Mouse (Mus musculus) spleen, adult 18-20 months (tissue): ENCODE data around the gene Cwf19l1.
"Not testable (repeated sequence)": the region's sequence is repeated elsewhere in the genome, so short reads cannot be mapped to it uniquely, and the experiment has no call there.

Experiments
- DNase-seq, 2 experiments: peaks; one replicate each; pipeline ENCODE4 v3.0.0; 2022; ENCODE audit warnings: mixed read lengths in 2 of 2

Cwf19l1 gene

GRCm38 (mm10) chr19:44135072-44135959, at the start of gene Cwf19l1:
Cwf19l1 (minus strand) TSS chr19:44135876.
- DNase-seq, result peak; percentile 67 to 77

GRCm38 (mm10) chr19:44183968-44184367, 48.3 kb upstream of the Cwf19l1 start:
- no peak for DNase-seq

- no peak for DNase-seq
These were observed 44.8 kb upstream of the Cwf19l1 start for GRCm38 (mm10) chr19:44180502-44180901.

- no peak for DNase-seq
These were observed 41.1 kb upstream of the Cwf19l1 start for GRCm38 (mm10) chr19:44176741-44177140.

GRCm38 (mm10) chr19:44174835-44175234, 39.2 kb upstream of the Cwf19l1 start:
- DNase-seq, result no peak

GRCm38 (mm10) chr19:44161515-44161914, 25.8 kb upstream of the Cwf19l1 start:
- DNase-seq, result no peak

GRCm38 (mm10) chr19:44159386-44159785, 23.7 kb upstream of the Cwf19l1 start:
- no peak for DNase-seq

- no peak for DNase-seq
These were observed 21.3 kb upstream of the Cwf19l1 start for GRCm38 (mm10) chr19:44157005-44157404.

- DNase-seq, result no peak
These were observed 18.1 kb upstream of the Cwf19l1 start for GRCm38 (mm10) chr19:44153781-44154180.

- no peak for DNase-seq
These were observed 13.3 kb upstream of the Cwf19l1 start for GRCm38 (mm10) chr19:44148991-44149390.

GRCm38 (mm10) chr19:44148345-44148744, 12.7 kb upstream of the Cwf19l1 start:
- DNase-seq, result no peak

- no peak for DNase-seq
These were observed 11.3 kb upstream of the Cwf19l1 start for GRCm38 (mm10) chr19:44146951-44147350.

- DNase-seq, result no peak
These were observed 10.8 kb upstream of the Cwf19l1 start for GRCm38 (mm10) chr19:44146568-44146879.

GRCm38 (mm10) chr19:44145702-44146567, 10.3 kb upstream of the Cwf19l1 start, which contains the start of gene Bloc1s2:
Bloc1s2 (minus strand) TSS chr19:44146446.
- DNase-seq, result peak; percentile 84 to 95

- peak in 1 of 2 experiments; percentile 24 for DNase-seq
These were observed 8.7 kb upstream of the Cwf19l1 start for GRCm38 (mm10) chr19:44144366-44144765.

GRCm38 (mm10) chr19:44135960-44136485, 347 bp upstream of the Cwf19l1 start:
- DNase-seq, result no peak

GRCm38 (mm10) chr19:44132917-44133316, 2.8 kb downstream of the Cwf19l1 start:
- DNase-seq, result no peak

GRCm38 (mm10) chr19:44128560-44128959, 7.1 kb downstream of the Cwf19l1 start:
- no peak for DNase-seq

- no peak for DNase-seq
These were observed 7.8 kb downstream of the Cwf19l1 start for GRCm38 (mm10) chr19:44127729-44128497.

- DNase-seq, result no peak
These were observed 14.5 kb downstream of the Cwf19l1 start for GRCm38 (mm10) chr19:44121137-44121536.

- not testable (repeated sequence) for DNase-seq
These were observed 15.0 kb downstream of the Cwf19l1 start for GRCm38 (mm10) chr19:44120686-44121085.

GRCm38 (mm10) chr19:44117793-44118192, 17.9 kb downstream of the Cwf19l1 start:
- peak in 1 of 2 experiments; percentile 13 for DNase-seq

GRCm38 (mm10) chr19:44111706-44112105, 24.0 kb downstream of the Cwf19l1 start:
- DNase-seq, result no peak
